Mouse (Mus musculus): Measurements from ENCODE around the gene Klf5.

Klf5 gene

DNA sequence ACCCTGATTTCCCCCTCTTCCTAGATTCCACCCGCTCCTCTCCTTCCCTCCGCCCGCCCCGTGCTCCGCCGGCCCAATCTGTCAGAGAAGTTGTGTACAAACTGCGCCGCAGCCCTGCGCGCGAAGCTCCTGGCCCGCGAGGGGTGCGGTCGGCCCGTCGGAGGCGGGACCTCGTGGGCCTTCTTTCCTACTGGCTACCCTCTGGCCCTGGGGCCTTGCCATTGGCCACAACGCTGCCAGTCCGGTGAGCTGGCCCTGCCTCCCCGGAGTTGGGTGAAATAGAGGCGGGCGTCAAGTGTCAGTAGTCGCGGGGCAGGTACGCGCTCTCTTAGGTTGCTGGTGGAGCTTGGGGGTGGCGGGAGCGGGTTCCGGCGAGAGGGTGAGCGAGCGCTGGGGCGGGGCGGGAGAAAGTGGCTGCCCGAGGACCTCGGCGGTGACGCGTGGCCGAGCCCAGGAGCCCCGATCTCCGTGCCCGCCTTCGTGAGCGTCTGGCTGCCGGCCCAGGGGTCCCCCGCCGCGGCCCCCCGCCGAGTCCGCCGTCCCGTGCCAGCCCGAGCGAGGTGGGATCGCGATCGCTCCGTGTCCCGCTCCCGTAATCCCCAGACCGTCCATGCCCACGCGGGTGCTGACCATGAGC, at the start of gene Klf5:
Gene Klf5 (plus strand): TSS at position 307 of the 637 bp plus-strand sequence.
- peak; percentile 87 for DNase-seq

DNA sequence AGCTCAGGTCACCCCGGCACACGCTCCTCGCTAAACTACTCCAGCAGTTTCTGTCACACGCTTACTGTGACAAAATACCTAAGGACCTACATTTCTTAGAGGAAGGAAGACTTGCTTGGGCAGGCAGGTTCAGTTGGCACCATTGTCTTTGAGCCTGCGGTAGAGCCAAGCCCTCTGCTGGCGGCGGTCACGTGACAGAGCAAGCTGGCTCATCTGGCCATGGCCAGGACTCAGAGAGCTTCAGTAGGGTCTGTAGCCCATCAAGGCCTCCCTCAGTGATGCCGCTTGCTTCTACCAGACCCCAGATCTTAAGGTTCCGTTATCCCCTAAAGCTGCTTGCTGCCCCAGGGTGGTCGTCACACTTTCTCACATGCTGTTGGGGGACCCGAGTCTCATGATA, 36.5 kb upstream of the Klf5 start:
- DNase-seq, result no peak

- DNase-seq, result no peak
These were observed 34.7 kb upstream of the Klf5 start for GRCm38 (mm10) chr14:99263816-99264215.

- DNase-seq, result no peak
These were observed 32.7 kb upstream of the Klf5 start for GRCm38 (mm10) chr14:99265791-99266190.

- no peak for DNase-seq
These were observed 31.7 kb upstream of the Klf5 start for GRCm38 (mm10) chr14:99266749-99267148.

DNA sequence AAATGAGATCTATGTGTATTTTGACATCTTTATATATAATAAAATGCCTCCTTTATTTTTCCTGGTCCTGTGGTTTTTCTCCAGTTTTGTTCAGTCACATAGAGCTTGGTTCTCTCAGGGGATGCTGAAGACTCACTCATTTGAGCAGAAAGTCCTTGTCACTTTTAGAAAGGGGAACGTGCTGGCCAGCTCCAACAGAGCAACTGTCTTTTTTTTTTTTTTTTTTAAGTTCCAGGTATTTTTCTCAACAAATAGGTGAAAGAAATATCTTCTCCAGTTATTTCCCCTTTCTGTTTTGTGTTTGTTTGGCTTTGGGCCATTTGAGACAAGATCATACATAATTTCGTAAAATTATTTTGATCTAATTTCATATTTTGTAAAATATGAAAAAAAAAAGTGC, 24.4 kb upstream of the Klf5 start:
- no peak for DNase-seq

DNA sequence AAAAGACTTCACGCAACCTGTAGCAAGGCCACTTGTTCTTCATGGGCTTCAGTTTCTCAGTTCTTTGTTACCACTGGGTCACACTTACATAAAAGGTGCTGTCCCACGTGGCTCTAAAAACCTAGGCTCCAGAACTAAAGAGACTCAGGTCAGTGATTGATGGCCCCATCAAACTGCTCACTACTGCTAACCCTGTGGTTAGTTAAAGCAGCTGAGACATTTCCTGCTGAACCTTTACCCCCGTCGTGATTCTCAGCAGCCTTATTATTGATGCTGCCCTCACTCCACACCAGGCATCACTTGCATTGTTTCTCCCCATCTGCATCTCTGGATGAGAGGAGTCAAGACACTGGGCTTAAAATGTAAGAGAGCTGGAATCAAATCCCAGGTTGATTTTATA, 22.7 kb upstream of the Klf5 start:
- no peak for DNase-seq

- no peak for DNase-seq
These were observed 20.2 kb upstream of the Klf5 start for GRCm38 (mm10) chr14:99278312-99278711.

GRCm38 (mm10) chr14:99278763-99279486, 19.6 kb upstream of the Klf5 start:
- no peak for DNase-seq

DNA sequence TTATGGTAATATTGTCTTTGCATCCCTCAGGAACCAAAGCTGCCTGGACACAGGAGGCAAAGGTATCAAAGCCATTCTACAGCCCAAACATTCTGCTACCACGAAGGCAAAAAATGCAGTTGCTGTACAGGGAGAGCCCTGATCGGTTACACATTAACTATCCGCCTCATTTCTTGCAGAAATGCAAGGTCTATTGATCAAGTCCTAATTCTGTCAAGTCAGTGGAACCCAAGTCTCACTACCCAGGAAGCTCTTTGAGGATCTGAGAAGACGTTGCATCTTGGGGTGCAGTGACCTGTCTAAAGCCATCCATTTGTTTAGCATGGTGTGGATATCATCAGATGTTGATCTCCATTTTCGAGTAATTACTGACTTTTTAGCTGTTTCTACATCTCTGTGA, 18.1 kb upstream of the Klf5 start:
- no peak for DNase-seq

GRCm38 (mm10) chr14:99280825-99281433, 17.6 kb upstream of the Klf5 start:
- DNase-seq, result no peak

DNA sequence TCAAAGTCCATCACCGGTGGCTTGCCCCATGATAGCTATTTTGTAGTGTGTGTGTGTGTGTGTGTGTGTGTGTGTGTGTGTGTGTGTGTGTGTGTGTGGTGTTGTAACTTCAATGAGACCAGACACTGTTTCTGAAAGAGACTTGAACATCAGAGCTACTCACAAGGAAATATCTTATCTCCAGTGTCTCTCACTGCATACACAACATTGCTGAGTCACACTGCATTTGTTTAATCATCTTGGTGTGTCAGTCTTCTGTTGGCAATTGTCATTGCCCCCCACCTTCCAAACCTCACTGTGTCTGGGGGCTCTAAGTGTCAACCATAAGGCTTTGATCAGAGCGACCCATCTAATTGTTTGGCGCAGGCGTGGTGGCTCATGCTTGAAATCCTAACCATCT, 13.0 kb upstream of the Klf5 start:
- no peak for DNase-seq

DNA sequence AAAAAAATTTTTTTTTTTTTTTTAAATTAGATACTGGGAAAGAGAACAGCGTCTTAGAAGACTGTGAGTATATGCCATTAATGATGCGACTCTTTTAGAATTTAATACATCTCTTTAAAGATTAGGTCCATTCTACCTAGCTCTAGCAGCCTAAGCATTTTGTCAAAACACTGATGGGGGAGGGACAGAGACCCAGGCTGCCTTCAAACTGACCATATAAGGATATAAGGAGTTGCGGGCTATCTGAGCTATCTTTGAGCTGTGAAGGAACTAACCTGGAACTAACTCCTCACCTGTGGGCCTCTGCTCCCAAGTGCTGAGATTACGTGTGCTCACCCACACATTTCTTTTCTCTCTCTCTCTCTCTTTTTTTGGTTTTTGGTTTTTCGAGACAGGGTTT, 6.3 kb upstream of the Klf5 start:
- no peak for DNase-seq

DNA sequence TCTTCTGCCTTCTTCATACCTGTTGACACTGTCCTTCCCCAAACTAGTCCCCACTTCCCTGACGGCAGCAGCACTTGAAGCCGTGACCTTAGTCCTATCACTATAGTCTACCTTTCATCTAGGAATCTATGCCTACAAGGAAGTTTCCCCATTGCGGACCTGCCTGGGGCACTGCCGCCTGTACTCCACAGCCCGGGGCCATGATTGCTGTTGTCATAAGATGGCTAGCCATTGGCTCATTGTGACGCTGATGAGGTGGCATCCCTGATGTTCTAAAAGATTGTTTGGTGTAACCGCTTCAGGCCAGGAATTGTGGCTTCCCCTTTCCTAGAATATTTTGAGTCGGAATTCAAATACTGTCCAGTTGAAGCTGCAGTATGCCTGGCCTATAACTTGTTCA, 4.1 kb upstream of the Klf5 start:
- no peak for DNase-seq

DNA sequence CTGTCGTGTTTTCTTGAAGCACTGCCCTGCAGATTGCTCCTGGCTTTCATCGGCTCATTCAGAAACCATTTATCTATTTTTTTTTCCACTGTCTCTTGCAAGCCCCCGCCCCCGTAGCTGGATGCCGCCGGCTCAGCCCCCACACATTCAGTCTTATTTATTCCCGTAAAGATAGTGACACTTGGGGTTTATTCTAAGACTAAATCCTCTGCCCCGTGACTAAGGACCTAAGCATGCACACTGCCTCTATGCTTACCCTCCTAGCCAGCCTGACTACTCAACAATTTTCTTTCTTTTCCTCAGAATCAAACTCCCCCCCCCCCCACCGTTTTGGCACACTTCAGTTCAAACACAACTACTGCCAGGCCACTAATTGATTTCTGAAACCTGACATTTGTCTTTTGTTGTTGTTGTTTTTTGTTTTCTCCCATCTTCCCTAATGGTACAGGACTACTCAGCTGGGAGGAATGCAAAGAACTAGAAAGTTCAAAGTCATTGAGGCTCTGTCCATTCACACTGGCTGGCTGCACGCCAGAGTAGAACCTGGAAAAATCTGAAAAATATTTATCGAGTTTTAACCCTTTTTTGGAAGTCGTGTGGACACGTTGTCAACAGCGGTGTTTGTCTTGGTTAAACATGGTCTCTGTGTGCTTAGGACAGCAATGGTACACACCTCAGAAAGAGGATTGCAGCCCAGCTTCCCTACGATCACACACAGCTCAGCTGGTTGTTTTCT, 2.7 kb upstream of the Klf5 start:
- DNase-seq, result no peak

DNA sequence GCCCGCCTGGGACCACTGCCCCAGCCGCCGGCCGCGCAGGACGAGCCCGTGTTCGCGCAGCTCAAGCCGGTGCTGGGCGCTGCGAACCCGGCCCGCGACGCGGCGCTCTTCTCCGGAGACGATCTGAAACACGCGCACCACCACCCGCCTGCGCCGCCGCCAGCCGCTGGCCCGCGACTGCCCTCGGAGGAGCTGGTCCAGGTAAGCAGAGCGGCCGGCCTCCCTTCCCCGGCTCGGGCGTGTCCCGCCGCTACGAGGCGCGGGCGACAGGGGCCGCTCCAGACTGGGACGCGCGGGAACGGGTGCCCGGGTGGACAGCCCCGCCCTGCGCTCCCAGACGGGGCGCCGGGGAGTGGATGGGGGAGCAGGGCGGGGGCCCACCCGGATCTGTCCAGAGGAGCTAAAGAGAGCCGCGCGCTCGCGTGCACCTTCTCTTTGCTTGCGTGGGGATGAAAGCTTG, 561 bp downstream of the Klf5 start:
- DNase-seq, result peak; percentile 65

- DNase-seq, result no peak
These were observed 1.3 kb downstream of the Klf5 start for GRCm38 (mm10) chr14:99299701-99300191.

DNA sequence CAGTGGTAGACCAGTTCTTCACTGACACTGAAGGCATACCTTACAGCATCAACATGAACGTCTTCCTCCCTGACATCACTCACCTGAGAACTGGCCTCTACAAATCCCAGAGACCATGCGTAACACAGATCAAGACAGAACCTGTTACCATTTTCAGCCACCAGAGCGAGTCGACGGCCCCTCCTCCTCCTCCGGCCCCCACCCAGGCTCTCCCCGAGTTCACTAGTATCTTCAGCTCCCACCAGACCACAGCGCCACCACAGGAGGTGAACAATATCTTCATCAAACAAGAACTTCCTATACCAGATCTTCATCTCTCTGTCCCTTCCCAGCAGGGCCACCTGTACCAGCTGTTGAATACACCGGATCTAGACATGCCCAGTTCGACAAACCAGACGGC, 3.0 kb downstream of the Klf5 start:
- DNase-seq, result no peak

- no peak for DNase-seq
These were observed 5.9 kb downstream of the Klf5 start for GRCm38 (mm10) chr14:99304387-99304786.

- no peak for DNase-seq
These were observed 6.7 kb downstream of the Klf5 start for GRCm38 (mm10) chr14:99304997-99305792.

DNA sequence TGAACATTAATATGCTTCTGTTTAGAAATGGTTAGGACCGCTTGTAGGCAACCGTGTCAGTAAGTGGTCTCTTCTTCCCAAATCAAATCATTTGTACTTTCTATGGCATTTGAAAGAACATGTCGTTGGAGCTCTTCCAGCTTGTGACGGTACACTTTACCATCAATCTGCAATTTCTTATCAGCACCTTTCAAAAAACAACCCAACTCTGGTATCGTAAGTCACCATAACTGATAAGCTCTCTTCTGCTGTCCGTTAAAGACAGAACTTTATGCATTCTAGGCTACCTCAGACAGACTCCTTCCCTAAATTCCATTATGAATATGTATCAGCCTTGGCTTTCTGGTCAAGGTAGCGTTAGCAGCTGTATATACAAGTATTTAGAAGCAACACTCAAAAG, 7.9 kb downstream of the Klf5 start:
- DNase-seq, result no peak

DNA sequence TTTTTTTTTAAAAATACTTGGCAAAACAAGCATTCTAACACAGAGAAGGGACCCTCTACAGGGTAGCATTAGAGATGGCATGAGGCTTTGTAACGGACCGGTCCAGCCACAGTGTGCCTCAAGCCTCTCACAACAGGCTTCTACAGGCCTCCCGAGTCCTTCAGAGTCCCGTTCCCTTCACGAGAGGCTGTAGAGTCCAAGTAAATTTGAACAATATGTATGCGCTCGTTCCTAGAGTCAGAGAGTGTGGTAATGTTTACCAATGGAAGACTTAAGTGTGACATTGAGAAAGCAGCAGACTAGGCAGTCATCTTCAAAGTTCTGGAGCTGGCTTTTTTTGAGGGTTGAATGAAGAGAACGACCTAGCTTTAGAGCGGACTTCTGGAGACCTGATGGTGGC, 11.1 kb downstream of the Klf5 start:
- DNase-seq, result no peak

- no peak for DNase-seq
These were observed 11.9 kb downstream of the Klf5 start for GRCm38 (mm10) chr14:99310358-99310757.

Data from right cerebral cortex, postnatal 4 days (tissue).